Mouse (Mus musculus): ENCODE results near the gene Mmd. TPM values are rescaled to one million over a fixed set of nuclear protein-coding genes. Genes with fewer than 3 reads are reported as not detected.

Mmd gene
- polyA plus RNA-seq, 1 experiment from 2014 or later, result 76.7 TPM

DNA sequence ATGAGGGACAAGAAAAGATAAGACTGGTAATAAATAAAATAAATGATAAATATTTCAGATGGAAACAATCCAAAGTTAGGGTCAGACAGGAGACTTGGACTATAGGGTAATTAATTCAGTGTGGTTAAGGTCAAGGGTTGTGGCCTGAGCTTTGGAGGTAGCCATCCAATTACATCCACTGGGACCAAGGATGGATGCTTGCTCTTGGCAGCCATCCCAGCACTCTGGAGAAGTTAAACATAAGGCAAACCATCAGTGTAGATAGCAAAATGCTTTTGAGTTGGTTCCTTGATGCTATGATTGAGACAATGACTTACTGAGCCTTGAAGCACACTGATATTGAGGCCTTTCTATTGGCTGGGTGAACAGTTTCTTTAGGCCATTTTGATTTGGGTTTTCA, 43.5 kb downstream of the Mmd start:
- Histone ChIP-seq H3K4me2 (replicated peaks) (no peak overlapping the region), H3K27ac (no peak overlapping the region), H3K36me3 (no peaks in the 10 kb centered on the region), H3K9ac (no peak overlapping the region), H3K4me1 (peaks cover 2% of the 10 kb centered on the region; the same call in 1 of the 2 replicates), H3K4me3 (no peak overlapping the region), H3K9me3 (replicated peaks) (no peaks in the 10 kb centered on the region), H3K27me3 (no peaks in the 10 kb centered on the region)
- no peak for ATAC-seq (ENCODE audit: low FRiP score)

DNA sequence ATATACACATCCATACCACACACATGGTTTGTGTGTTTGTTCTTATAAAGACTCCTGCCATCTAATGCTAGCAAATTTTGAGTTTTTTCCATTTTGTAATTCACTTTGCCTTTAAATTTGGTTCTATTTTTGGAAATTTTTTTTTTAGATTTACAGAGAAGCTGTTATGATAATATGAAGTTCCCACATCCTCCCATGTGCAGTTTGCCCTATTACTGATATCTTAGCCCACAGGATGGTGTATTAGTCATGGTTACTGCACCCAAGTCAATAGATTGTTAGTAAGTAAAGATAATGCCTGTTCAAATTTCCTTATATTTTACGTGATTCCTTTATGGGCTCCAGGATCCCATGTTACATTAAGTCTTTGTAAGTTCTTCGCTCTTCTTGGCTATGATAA, 45.4 kb downstream of the Mmd start:
- H3K9ac ChIP-seq, result no peak overlapping the region
- H3K4me1 ChIP-seq, result peaks cover 2% of the 10 kb centered on the region; the same call in 1 of the 2 replicates
- no peaks in the 10 kb centered on the region for H3K9me3 ChIP-seq (replicated peaks)
- H3K27ac ChIP-seq, result no peak overlapping the region
- no peaks in the 10 kb centered on the region for H3K36me3 ChIP-seq
- H3K4me3 ChIP-seq, result no peak overlapping the region
- ATAC-seq (ENCODE audit: low FRiP score), result no peak
- no peak overlapping the region for H3K4me2 ChIP-seq (replicated peaks)
- WGBS, result 97% methylated on average over 2 of the region's 2 CpGs
- no peaks in the 10 kb centered on the region for H3K27me3 ChIP-seq

GRCm38 (mm10) chr11:90306067-90306466, 56.8 kb downstream of the Mmd start:
- ATAC-seq (ENCODE audit: low FRiP score), result no peak
- WGBS, result 94% methylated on average over 5 of the region's 5 CpGs
- no peaks in the 10 kb centered on the region for H3K27me3 ChIP-seq
- no peaks in the 10 kb centered on the region for H3K36me3 ChIP-seq
- no peak overlapping the region for H3K27ac ChIP-seq
- no peak overlapping the region for H3K4me3 ChIP-seq
- H3K9me3 ChIP-seq (replicated peaks), result no peaks in the 10 kb centered on the region
- no peak overlapping the region for H3K9ac ChIP-seq
- H3K4me2 ChIP-seq (replicated peaks), result no peak overlapping the region
- no peaks in the 10 kb centered on the region for H3K4me1 ChIP-seq

- no peak overlapping the region for H3K4me2 ChIP-seq (replicated peaks)
- H3K36me3 ChIP-seq, result no peaks in the 10 kb centered on the region
- H3K27me3 ChIP-seq, result no peaks in the 10 kb centered on the region
- H3K9me3 ChIP-seq (replicated peaks), result no peaks in the 10 kb centered on the region
- WGBS, result 61% methylated on average over 6 of the region's 6 CpGs
- H3K9ac ChIP-seq, result no peak overlapping the region
- no peak overlapping the region for H3K4me3 ChIP-seq
- no peak overlapping the region for H3K27ac ChIP-seq
- H3K4me1 ChIP-seq, result no peaks in the 10 kb centered on the region
- no peak for ATAC-seq (ENCODE audit: low FRiP score)
Observed at GRCm38 (mm10) chr11:90306993-90307392, 57.7 kb downstream of the Mmd start.

DNA sequence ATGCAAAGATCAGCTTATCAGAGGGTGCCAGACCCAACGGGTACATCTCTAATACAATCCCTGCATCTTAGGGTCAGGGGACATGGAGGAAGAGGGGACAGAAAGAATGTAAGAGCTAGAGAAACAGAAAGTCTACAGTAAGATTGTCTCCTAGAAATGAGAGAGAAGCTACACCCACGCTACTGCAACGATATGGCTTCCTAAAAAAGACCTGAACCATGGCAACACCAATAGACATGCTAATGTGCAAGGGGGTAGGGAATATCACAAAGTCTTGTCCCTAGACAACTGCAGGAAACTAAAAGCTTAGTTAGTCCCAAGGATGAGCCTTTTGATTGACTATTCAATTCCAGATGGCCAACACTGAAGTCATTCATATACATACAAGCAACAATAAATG, 65.3 kb downstream of the Mmd start:
- ATAC-seq (ENCODE audit: low FRiP score), result no peak
- WGBS, result 83% methylated on average over 3 of the region's 3 CpGs
- no peaks in the 10 kb centered on the region for H3K27me3 ChIP-seq
- no peaks in the 10 kb centered on the region for H3K4me1 ChIP-seq
- no peaks in the 10 kb centered on the region for H3K36me3 ChIP-seq
- no peaks in the 10 kb centered on the region for H3K9me3 ChIP-seq (replicated peaks)
- H3K4me2 ChIP-seq (replicated peaks), result no peak overlapping the region
- H3K4me3 ChIP-seq, result no peak overlapping the region
- no peak overlapping the region for H3K27ac ChIP-seq
- no peak overlapping the region for H3K9ac ChIP-seq

DNA sequence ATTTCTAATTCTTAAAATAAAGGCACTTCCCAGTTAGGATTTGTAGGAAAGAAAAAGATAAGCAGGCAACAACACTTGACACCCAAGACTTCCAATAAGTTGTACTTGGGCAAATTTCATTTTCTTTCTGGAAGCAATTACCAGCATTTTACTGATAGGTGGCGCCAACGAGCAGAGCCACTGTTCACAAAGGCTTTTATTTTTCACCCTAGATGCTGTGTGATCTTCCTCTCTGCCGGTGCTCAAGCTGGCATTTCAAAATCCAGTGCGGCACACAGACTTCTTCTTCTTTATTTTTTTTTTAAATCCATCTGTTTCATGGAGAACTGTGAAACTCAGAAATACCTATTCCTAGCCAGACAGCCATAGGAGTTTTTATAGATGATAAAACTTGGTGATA, 68.2 kb downstream of the Mmd start:
- 25% methylated on average over 4 of the region's 4 CpGs for WGBS
- no peak overlapping the region for H3K27ac ChIP-seq
- H3K4me2 ChIP-seq (replicated peaks), result no peak overlapping the region
- H3K4me3 ChIP-seq, result no peak overlapping the region
- H3K4me1 ChIP-seq, result no peaks in the 10 kb centered on the region
- H3K27me3 ChIP-seq, result no peaks in the 10 kb centered on the region
- H3K36me3 ChIP-seq, result no peaks in the 10 kb centered on the region
- H3K9ac ChIP-seq, result no peak overlapping the region
- no peak for ATAC-seq (ENCODE audit: low FRiP score)
- H3K9me3 ChIP-seq (replicated peaks), result no peaks in the 10 kb centered on the region

DNA sequence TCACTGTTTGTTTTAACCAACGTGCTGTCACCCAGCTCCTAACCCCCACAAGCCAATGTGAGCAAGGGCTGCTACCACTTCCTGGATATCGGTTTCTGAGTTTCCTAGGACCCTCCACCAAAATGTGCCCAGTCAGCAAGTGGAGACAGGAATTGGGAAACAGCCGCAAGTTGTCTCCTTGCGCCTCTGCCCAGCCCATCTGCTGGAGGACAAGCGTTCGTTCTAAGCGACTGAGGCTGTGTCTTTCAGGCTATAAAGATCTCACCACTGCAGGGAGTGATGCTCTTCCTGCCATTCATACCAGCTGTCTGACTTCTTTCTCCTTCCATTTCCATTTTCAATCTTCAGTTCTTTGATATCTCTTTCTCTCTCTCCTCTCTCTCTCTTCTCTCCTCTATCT, 71.7 kb downstream of the Mmd start:
- H3K27me3 ChIP-seq, result no peaks in the 10 kb centered on the region
- no peaks in the 10 kb centered on the region for H3K4me1 ChIP-seq
- no peak overlapping the region for H3K4me3 ChIP-seq
- H3K9ac ChIP-seq, result no peak overlapping the region
- no peaks in the 10 kb centered on the region for H3K36me3 ChIP-seq
- no peak overlapping the region for H3K27ac ChIP-seq
- WGBS, result 73% methylated on average over 7 of the region's 7 CpGs
- H3K9me3 ChIP-seq (replicated peaks), result no peaks in the 10 kb centered on the region
- no peak for ATAC-seq (ENCODE audit: low FRiP score)
- H3K4me2 ChIP-seq (replicated peaks), result no peak overlapping the region

- no peaks in the 10 kb centered on the region for H3K9me3 ChIP-seq (replicated peaks)
- H3K27ac ChIP-seq, result no peak overlapping the region
- no peak overlapping the region for H3K9ac ChIP-seq
- no peak for ATAC-seq (ENCODE audit: low FRiP score)
- H3K36me3 ChIP-seq, result no peaks in the 10 kb centered on the region
- 90% methylated on average over 3 of the region's 3 CpGs for WGBS
- H3K4me1 ChIP-seq, result no peaks in the 10 kb centered on the region
- no peak overlapping the region for H3K4me3 ChIP-seq
- no peak overlapping the region for H3K4me2 ChIP-seq (replicated peaks)
- no peaks in the 10 kb centered on the region for H3K27me3 ChIP-seq
Observed at GRCm38 (mm10) chr11:90324597-90324996, 75.3 kb downstream of the Mmd start.

DNA sequence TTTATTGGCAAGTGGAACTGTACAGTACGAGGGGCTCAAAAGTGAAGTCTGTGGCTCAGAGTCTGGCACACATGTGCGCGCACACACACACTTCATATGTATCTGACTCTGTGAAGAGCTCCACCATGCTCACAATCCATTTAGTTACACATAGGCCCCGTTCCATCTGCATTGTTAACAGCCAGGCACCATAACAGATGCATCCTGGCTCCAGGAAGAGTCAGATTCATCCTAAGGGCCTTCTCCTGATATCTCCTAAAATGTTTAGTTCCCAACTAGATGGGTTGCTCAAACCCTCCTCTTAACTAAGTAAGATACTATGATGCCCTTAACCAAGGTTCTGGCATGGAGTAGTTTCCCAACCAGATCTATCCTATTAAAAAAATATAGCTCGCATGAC, 76.9 kb downstream of the Mmd start:
- no peaks in the 10 kb centered on the region for H3K4me1 ChIP-seq
- no peak overlapping the region for H3K4me3 ChIP-seq
- no peak overlapping the region for H3K9ac ChIP-seq
- ATAC-seq (ENCODE audit: low FRiP score), result no peak
- 94% methylated on average over 5 of the region's 5 CpGs for WGBS
- no peaks in the 10 kb centered on the region for H3K9me3 ChIP-seq (replicated peaks)
- H3K27me3 ChIP-seq, result no peaks in the 10 kb centered on the region
- H3K4me2 ChIP-seq (replicated peaks), result no peak overlapping the region
- no peak overlapping the region for H3K27ac ChIP-seq
- no peaks in the 10 kb centered on the region for H3K36me3 ChIP-seq

GRCm38 (mm10) chr11:90326836-90327235, 77.6 kb downstream of the Mmd start:
- Histone ChIP-seq H3K4me3 (no peak overlapping the region), H3K27ac (no peak overlapping the region)
- 58% methylated on average over 1 of the region's 1 CpGs for WGBS

More at GRCm38 (mm10) chr11:90326836-90327235, 77.6 kb downstream of the Mmd start:
- no peaks in the 10 kb centered on the region for H3K36me3 ChIP-seq
- no peaks in the 10 kb centered on the region for H3K9me3 ChIP-seq (replicated peaks)
- H3K9ac ChIP-seq, result no peak overlapping the region
- no peaks in the 10 kb centered on the region for H3K27me3 ChIP-seq
- H3K4me2 ChIP-seq (replicated peaks), result no peak overlapping the region
- no peak for ATAC-seq (ENCODE audit: low FRiP score)
- no peaks in the 10 kb centered on the region for H3K4me1 ChIP-seq

Other genes with a start within 250 kb of the Mmd start
- gene Pctp, start 246.6 kb upstream of the Mmd start, polyA plus RNA-seq (2016; fragmentation: Nextera tagmentation; extraction: Ambion mirVana), result 4.3 and 4.6 TPM in 2 replicates
- gene Tmem100, start 219.1 kb upstream of the Mmd start, polyA plus RNA-seq (2016; fragmentation: Nextera tagmentation; extraction: Ambion mirVana), result 10.5 and 11.2 TPM in 2 replicates
- gene Gm45716, start 61.8 kb upstream of the Mmd start, polyA plus RNA-seq (2016; fragmentation: Nextera tagmentation; extraction: Ambion mirVana), result 20.5 and 22.0 TPM in 2 replicates
- gene Hlf, start 141.4 kb downstream of the Mmd start, polyA plus RNA-seq (2016; fragmentation: Nextera tagmentation; extraction: Ambion mirVana), result 3.2 and 4.9 TPM in 2 replicates

All from hindbrain, embryonic 12.5 days (tissue).